Mouse (Mus musculus): ENCODE data around the gene Pkp4. TPM values are rescaled to one million over a fixed set of nuclear protein-coding genes. Genes with fewer than 3 reads are reported as not detected.

Gene Pkp4
- total RNA-seq, 2 experiments from 2014 or later: 10.1 to 19.9 TPM

DNA sequence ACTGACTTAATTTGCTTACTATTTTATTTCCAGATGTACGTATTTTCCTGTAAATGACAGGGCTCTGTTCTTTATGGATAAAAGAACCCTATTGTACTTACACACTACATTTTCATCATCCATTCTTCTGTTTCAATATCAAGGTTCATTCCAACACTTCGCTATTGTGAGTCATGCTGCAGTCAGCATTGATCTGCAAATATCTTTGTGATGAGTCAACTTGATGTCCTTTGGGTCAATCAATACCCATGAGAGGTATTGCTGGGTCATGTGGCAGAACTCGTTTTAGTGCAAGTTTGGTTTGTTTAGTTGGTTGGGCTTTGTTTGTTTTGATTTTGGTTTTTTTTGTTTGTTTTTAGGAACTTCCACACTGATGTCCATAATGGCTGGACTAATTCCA lies 88.2 kb downstream of the Pkp4 start:
- no peak for ATAC-seq (replicated peaks; ENCODE audit: low FRiP score, low TSS enrichment, poor library complexity, severe bottlenecking)

DNA sequence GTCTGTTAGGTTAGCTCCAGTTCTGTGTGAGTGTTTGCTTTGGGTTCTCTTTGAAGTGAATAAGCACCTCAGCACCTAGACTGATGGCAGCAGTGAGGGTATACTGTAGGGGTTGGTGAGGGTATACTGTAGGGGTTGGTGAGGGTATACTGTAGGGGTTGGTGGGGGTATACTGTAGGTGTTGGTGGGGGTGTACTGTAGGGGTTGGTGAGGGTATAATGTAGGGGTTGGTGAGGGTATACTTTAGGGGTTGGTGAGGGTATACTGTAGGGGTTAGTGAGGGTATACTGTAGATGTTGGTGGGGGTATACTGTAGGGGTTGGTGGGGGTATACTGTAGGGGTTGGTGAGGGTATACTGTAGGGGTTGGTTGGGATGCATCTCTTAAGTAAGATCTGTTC lies 92.2 kb downstream of the Pkp4 start:
- no peak for ATAC-seq (replicated peaks; ENCODE audit: low FRiP score, low TSS enrichment, poor library complexity, severe bottlenecking)

DNA sequence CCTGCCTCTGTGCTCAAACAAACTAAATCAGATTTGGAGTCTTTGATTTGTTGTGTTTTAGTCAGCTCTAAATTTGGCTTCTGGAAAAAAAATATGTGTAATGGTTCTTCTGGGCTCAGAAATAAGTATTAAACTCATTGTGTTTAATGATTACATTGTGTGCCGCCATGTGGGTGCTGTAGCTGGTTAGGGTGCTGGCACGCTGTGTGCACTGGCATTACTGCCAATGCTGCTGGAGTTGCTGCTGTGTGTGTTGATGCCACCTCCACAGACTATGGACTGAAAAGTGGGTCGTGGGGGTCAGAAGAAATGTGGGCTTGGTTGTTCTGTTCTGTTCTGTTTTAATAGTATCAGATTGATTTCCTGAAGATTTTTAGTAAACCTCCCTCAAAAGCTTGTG lies 92.8 kb downstream of the Pkp4 start:
- ATAC-seq (replicated peaks; ENCODE audit: low FRiP score, low TSS enrichment, poor library complexity, severe bottlenecking): no peak

DNA sequence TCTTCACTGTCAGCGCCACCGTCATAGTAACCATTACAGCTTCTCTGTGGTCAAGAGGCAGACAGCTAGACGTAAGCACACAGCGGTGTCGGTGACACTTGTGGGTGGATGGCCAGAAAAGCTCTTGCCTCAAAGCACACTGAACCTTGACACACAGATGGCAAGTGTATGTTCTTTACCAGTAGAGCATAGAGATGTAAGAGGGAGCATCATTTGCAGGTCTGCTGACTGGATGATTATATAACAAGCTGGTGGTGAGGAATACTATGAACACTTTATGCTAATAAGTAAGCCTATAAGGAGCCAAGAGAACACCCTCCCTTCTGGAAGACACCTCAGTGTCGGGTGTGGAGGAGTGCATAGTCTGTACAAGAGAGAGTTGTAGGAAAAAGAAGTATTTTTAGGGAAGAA lies 98.2 kb downstream of the Pkp4 start:
- no peak for ATAC-seq (replicated peaks; ENCODE audit: low FRiP score, low TSS enrichment, poor library complexity, severe bottlenecking)

DNA sequence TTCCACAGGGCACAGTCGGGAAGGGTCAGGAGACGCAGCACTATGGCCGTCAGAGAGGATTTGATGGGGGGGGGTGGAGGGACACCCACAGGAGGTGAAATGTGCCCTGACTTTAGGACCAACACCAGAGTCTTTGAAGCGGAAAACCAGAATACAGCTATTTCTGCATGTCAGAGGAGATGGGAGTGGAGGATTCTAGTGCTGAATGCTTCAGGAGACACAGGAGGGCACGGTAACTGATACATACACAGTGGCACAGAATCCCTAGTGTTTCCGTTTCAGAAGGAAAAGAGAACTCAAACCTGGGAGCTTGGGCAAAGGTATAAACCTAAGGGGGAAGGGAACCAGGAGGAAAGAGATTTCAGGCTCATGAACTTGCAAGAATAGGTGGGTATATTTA lies 98.7 kb downstream of the Pkp4 start:
- ATAC-seq (replicated peaks; ENCODE audit: low FRiP score, low TSS enrichment, poor library complexity, severe bottlenecking): no peak

DNA sequence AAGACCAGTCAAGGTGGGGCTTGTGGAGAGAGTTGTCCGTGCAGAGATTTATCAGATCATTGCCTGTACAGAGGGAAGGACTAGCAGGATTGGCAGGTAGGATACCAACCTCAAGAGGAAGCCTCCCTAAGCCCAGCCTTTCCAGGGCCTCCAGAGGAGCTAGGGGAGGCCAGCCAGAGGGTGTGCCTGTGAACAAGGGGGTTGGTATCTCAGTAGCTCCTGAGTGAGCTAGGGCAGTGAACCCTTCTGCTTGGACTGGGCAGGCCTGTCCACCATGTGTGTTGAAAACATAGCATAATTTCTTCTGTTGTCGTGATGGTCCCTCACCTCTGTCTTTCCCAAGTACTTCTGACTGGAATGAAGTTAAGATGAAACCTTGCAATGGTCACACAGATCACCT lies 100.6 kb downstream of the Pkp4 start:
- ATAC-seq (replicated peaks; ENCODE audit: low FRiP score, low TSS enrichment, poor library complexity, severe bottlenecking): no peak

DNA sequence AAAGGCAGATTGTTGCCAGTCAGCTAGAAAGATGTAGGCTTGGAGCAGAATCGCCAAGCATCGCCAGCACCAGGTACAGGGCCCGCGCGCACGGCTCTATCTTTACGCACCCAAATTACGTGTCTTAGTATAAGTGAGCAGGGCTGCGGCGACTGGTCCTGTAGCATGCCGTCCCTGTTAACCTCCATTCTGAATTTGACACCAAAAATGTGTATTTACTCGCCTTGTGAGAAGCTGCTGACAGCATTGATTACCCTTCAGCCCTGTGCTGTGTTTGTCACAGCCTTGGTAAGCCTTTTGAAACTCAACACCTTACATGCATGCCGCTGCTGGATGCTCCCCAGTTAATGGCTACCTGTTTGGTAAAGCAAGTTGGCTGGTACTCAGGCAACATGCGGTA lies 105.8 kb downstream of the Pkp4 start:
- no peak for ATAC-seq (replicated peaks; ENCODE audit: low FRiP score, low TSS enrichment, poor library complexity, severe bottlenecking)

DNA sequence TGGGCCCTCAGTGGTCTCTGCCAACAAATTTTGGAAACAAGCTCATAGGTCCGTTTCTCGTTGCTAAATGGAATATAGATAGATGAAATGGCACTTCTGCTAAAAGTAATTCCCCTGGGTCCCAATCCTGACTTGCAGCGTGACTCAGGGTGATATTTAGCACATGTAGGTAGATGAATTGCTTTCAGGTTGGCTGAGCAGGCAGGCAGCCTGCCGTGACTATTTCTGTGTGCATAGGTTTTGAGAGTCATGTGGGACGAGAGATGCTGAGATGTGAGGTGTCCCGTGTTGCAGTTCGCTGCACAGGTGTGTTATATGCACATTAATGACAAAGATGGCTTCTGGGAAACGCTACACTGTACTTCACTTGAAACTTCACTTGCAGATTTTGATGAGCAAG lies 111.2 kb downstream of the Pkp4 start:
- ATAC-seq (replicated peaks; ENCODE audit: low FRiP score, low TSS enrichment, poor library complexity, severe bottlenecking): no peak

DNA sequence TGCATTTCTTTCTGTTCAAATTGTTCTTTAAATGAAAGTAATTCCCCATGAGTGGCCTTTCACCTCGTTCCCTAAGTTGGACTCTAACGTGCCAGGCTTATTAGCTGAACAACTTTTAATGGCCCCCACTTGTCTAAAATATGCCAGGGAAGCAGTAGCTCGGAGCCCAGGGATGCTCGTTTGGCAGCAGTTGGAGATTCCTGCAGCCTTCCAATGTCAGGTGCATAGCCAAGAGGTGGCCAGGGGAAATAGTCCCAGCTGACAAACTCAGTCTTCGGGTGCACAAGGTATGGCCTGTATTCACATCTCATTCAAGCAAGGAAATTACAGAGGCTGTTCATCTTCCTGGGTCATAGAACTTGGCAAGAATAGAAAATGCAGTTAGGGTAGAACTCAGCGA lies 112.1 kb downstream of the Pkp4 start:
- no peak for ATAC-seq (replicated peaks; ENCODE audit: low FRiP score, low TSS enrichment, poor library complexity, severe bottlenecking)

DNA sequence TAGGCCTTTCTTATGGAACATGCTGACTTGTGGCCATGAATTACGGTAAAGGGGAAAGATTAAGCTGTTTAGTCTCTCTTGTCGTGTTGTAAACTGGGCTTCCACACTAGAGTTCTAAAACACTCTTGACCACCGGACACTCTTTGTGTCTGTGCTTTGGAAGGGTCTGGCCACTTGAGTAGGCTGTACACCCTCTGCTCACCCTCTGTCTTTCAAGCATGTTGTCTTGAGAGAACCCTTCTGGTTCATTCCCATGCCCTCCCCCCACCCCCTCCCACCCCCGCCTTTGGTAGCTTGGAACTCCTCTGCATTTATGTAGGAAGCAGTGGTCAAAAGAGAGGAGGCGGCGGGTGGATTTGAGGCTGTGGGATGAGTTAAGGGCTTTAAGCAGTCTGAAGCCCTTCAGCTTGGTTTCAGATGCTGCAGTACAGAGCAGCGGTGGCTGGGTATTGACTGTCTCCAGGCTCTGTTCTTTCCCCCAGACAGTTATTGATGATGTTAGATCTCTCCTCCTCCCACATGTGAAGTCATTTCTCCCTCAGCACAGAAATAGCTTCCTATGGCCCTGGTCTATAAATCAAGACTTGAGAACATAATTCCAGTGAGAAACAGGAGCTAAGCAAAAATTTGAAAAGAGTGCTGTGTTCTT lies 120.4 kb downstream of the Pkp4 start:
- no peak for ATAC-seq (replicated peaks; ENCODE audit: low FRiP score, low TSS enrichment, poor library complexity, severe bottlenecking)

DNA sequence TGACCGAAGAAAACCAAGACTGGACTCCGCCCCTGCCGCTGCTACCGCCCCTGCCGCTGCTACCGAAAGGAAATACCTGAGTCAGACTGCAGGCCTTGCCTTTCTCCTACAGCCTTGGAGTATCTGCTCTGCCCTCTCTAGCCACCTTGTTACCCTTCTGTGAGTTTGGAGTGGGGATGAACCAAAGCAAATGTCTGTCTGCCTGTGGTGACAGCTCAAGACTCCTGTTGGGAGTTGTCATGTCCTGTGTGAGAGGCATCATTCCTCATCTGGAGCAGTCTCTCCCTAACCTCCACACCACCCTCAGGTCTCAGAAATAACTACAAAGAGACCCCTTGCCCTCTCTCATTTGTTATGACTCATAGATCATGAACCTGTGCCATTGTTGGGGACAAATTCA lies 122.3 kb downstream of the Pkp4 start:
- ATAC-seq (replicated peaks; ENCODE audit: low FRiP score, low TSS enrichment, poor library complexity, severe bottlenecking): no peak

DNA sequence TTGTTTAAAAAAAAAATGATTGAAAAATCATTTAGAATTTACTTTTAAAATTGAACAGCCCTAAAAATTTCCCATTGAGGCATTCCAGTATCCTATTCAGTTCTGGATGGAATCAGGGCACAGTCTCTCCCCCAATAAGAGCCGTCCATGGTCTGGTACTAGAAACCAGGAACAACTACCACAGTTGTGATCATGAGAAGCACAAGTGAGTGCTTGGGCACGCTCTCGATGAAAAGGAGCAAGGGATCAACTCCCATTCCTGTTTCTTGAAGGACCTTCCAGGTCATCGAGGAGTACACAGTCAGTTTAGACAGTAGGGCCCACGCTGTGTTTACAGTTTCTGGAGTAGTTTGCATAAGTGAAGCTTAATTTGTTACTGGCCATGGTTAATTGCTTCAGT lies 123.6 kb downstream of the Pkp4 start:
- no peak for ATAC-seq (replicated peaks; ENCODE audit: low FRiP score, low TSS enrichment, poor library complexity, severe bottlenecking)

DNA sequence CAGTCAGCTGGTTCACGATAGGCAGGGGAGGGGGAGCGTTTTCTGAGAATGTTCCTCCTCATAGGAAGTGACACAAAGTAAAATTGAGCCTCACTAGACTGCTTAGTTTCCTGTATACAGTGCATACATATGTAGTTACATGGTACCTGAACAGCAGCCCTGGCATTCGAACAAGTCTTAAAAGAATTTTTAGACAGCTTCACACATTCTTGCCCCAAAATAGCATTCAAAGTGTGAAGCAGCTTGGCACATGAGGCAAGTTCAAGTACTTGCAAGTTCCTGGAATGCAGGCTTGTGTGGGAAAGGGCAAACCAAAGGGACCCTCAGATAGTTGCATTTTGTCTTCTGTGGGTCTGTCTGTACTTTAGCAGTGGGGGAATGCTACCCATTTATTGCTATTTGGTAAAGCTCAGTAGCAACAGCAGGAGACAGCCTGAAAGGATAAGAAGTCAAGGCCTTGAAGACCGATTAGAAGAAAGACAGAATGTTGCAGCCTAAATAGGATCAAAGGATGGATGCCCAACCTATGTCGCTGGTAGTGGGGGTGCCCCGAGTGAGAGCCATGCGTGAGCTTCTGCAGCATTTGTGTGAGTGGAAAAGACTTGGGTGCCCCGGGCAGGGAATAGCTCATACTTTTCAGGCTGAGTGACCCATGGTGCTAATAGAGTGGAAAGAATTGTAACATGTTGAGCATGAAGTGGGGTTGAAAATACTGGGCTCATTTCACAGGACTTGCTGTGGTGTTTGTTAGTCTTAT lies 124.3 kb downstream of the Pkp4 start:
- no peak for ATAC-seq (replicated peaks; ENCODE audit: low FRiP score, low TSS enrichment, poor library complexity, severe bottlenecking)

DNA sequence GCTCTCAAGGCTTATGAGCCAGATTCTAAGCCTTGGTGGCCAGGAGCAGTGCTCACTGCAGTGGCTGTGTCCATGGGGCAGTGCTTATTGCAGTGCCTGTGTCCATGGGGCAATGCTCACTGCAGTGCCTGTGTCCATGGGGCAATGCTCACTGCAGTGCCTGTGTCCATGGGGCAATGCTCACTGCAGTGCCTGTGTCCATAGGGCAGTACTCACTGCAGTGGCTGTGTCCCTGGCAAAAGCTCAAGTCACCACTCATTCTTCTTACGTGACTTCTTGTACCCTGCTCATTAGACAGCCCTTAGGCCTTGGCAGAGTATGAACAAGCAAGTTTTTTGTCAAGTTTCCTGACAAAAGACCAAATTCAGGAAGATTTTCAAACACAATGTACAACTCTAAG lies 124.9 kb downstream of the Pkp4 start:
- no peak for ATAC-seq (replicated peaks; ENCODE audit: low FRiP score, low TSS enrichment, poor library complexity, severe bottlenecking)

DNA sequence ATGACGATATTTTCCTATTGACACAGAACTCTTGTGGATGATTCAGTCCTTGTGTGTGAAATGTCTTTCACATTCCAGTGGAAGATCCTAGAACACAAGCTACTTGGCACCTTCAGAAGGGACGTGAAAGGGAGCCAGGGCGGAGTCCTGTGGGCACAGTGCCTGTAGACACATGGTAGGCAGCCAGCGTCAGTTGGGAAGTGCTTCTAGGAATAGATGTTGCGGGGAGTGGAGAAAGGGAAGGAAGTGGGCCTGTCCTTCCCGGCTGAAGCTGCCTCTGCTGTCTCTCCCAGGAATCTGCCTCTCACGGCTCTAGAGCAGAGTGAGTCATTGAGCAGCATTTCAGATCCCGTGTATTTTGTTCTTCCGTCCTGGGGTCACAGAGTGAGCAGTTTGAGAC lies 125.6 kb downstream of the Pkp4 start:
- no peak for ATAC-seq (replicated peaks; ENCODE audit: low FRiP score, low TSS enrichment, poor library complexity, severe bottlenecking)

DNA sequence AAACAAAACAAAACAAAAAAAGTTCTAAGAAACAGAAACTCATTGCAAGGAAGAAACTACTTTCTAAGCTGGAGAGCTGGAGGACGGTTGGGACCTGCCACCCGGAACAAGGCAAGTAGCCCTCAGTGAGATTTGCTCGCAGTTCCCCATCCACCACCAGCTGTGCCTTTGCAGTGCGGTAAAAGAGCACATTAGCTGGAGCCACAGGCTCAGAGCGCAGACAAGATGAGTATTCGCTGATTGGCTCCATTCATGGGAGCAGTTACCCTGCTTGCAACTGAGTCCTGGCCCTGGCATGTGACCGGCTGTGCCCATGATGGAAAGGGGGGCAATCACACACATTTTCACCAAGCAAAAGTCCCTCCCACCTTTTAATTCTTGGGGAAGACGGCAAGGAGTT lies 127.0 kb downstream of the Pkp4 start:
- ATAC-seq (replicated peaks; ENCODE audit: low FRiP score, low TSS enrichment, poor library complexity, severe bottlenecking): no peak

DNA sequence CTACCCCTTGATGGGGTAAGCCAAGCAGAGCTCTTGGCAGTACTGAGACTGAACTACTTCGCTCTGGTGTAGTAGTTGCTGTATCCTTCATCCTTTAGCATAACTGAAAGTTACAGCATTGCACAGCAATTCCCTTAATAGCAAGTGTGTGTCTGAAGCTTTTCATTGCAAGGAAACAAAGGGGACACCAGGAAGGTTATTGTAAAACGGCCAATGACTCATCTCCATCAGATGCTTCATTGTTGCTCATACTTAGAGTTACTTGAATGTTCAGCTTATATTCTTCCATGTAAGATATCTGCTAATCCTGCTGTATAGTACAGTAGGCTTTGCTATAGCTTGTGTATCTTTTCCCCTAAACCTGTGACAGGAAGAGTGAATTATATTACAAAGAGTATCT lies 128.8 kb downstream of the Pkp4 start:
- no peak for ATAC-seq (replicated peaks; ENCODE audit: low FRiP score, low TSS enrichment, poor library complexity, severe bottlenecking)

DNA sequence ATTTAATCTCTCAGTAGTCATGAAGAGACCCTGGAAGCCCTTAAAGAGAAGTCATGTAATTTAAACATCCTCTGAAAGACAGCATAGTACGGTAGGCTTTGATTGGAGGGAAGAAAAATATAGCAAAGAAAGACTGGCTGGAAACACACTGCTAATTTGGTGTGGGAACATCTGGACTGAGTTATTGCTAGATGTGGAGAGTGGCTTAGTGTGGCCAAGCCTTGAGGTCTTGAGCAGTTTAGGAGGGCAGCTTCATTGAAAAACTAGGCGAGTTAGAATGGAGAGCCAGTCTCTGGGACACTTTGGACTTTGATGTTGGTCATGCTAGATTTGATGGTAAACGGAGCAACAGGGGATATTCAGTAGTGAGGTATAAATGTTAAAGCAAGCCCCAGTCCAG lies 129.7 kb downstream of the Pkp4 start:
- no peak for ATAC-seq (replicated peaks; ENCODE audit: low FRiP score, low TSS enrichment, poor library complexity, severe bottlenecking)

DNA sequence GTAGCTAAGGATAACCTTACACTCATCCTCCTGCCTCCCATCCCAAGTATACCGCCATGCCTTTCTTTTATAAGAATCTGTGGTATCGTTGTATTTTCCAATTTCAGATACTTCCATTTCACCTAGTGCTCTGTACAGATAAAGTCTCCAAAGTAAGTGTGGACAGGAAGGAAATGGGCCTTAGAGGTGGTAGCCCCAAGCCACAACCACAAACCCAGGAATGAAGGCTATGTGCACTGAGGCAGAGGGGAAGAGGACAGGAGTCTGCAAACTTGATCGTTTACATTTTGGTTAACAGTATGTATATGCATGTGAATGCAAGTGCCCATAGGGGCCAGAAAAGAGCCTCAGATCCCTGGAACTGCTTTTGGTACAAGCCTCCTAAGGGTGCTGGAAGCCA lies 139.2 kb downstream of the Pkp4 start:
- no peak for ATAC-seq (replicated peaks; ENCODE audit: low FRiP score, low TSS enrichment, poor library complexity, severe bottlenecking)

DNA sequence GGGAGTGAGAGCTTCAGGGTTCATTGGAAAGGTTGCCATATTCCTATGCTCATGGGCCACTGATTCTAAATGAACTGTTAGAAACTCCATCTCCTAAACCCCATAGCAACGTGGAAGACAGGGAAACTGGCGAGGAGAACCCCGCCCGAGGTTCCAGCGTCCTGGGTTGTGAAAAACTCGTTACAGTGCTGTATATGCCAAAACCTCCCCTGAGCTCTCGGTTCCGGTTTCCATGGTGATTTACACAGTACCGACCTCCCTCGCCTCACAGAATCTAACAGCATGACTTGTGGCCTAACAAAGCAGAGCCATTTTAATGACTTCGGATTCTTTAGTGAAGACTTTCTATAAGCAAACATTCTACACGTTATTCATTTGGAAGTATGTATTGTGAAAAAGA lies 141.0 kb downstream of the Pkp4 start:
- ATAC-seq (replicated peaks; ENCODE audit: low FRiP score, low TSS enrichment, poor library complexity, severe bottlenecking): no peak

DNA sequence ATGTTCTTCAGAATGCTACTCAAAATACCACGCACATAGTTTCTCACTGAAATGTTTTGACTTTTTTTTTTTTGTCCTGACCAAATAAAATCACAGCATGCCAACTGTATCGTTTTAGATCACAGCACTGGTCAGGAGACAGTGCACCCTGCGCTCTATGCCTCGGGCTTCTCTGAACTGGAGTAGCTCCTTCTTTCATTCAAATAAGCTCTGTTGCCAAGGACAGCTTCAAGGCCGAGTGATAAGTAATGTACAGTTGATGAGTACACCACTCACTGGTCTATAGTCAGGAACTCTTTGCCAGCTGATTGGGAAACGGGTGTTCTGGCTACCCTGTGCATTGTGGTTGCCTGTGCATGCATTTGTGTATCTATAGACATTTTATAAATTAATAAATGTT lies 141.8 kb downstream of the Pkp4 start:
- ATAC-seq (replicated peaks; ENCODE audit: low FRiP score, low TSS enrichment, poor library complexity, severe bottlenecking): no peak

Data from megakaryocyte-erythroid progenitor cell, adult 5-6 weeks (primary cell).